Mouse (Mus musculus): ENCODE measurements around the gene Fgf10. TPM values are rescaled to one million over a fixed set of nuclear protein-coding genes. Genes with fewer than 3 reads are reported as not detected.

Gene Fgf10
- total and polyA plus RNA-seq, 3 experiments, result not detected

DNA sequence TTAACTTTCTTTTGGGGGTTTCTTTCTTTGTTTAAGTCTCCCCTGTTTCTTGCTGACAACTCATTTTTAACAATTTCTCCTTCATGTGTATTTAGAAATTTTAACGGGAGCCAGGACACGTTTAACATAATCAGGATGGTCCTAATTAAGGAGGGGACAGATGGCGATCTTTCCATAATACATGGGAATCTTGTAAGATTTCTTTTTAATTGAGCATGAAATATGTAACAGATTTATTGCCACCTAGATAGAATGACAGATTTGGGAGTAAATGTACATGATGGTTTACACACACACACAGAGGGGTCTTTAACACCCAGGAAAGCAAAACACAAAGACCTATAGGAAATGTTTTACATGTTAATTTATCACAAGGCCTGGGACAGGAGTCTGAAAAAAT lies 137.1 kb downstream of the Fgf10 start:
- no peak overlapping the region for H3K4me2 ChIP-seq (ENCODE audit: insufficient read depth, low read depth, poor library complexity, severe bottlenecking)
- TF ChIP-seq CHD2 (IDR thresholded peaks at IDR 0.05; ENCODE audit: low read length) (no peak), UBTF (IDR thresholded peaks at IDR 0.05; ENCODE audit: low read depth, low read length) (no peak), RAD21 (IDR thresholded peaks at IDR 0.05; ENCODE audit: low read depth, low read length) (no peak), USF2 (conservative IDR thresholded peaks at IDR 0.05; ENCODE audit: low read depth, low read length) (no peak), E2F4 (IDR thresholded peaks at IDR 0.05; ENCODE audit: insufficient replicate concordance, low read depth, low read length) (no peak), MAZ (IDR thresholded peaks at IDR 0.05; ENCODE audit: low read depth, low read length) (no peak), POLR2AphosphoS2 (IDR thresholded peaks at IDR 0.05; ENCODE audit: low read depth, low read length) (no peak), NRF1 (IDR thresholded peaks at IDR 0.05; ENCODE audit: low read depth, low read length) (no peak), JUND (conservative IDR thresholded peaks at IDR 0.05; ENCODE audit: low read depth, low read length) (no peak), MXI1 (IDR thresholded peaks at IDR 0.05; ENCODE audit: low read depth, low read length) (no peak), SMC3 (IDR thresholded peaks at IDR 0.05; ENCODE audit: low read depth, low read length) (no peak), MAFK (IDR thresholded peaks at IDR 0.05; ENCODE audit: insufficient replicate concordance, low read length) (no peak), TCF12 (IDR thresholded peaks at IDR 0.05; ENCODE audit: low read depth, low read length) (no peak), CHD1 (IDR thresholded peaks at IDR 0.05; ENCODE audit: low read depth, low read length) (no peak)
- dilution Hi-C loops (cut with MboI; ENCODE audit: extremely low pct_ligation_motif_present, extremely low pct_unique_long_range_greater_than_20kb, low sequenced_read_pairs) (no loop called here), in situ Hi-C loops (cut with MboI; ENCODE audit: low pct_ligation_motif_present, low pct_unique_long_range_greater_than_20kb, low sequenced_read_pairs) (no loop called here)
- H3K4me1 ChIP-seq (ENCODE audit: control insufficient read depth in 1 of 2, insufficient read depth in 2 of 2), result no peaks in the 10 kb centered on the region
- H3K9me3 ChIP-seq (replicated peaks; ENCODE audit: low read length), result no peaks in the 10 kb centered on the region
- no peak for DNase-seq (ENCODE audit: extremely low read depth)
- H3K27ac ChIP-seq (ENCODE audit: insufficient read depth, low read depth), result no peak overlapping the region
- no peak overlapping the region for H3K9ac ChIP-seq (ENCODE audit: insufficient read depth, low read depth)
- no peaks in the 10 kb centered on the region for H3K79me2 ChIP-seq (replicated peaks; ENCODE audit: control insufficient read depth, extremely low read depth, insufficient read depth, poor library complexity, severe bottlenecking)
- no peaks in the 10 kb centered on the region for H3K27me3 ChIP-seq (replicated peaks)
- H3K4me3 ChIP-seq (replicated peaks in 1 of 3; ENCODE audit: low read depth in 2 of 3, low read length in 2 of 3, poor library complexity in 1 of 3), result no peak overlapping the region
- no peaks in the 10 kb centered on the region for H3K36me3 ChIP-seq (replicated peaks in 1 of 2; ENCODE audit: control insufficient read depth in 1 of 2, insufficient read depth in 1 of 2, low read length in 1 of 2)

DNA sequence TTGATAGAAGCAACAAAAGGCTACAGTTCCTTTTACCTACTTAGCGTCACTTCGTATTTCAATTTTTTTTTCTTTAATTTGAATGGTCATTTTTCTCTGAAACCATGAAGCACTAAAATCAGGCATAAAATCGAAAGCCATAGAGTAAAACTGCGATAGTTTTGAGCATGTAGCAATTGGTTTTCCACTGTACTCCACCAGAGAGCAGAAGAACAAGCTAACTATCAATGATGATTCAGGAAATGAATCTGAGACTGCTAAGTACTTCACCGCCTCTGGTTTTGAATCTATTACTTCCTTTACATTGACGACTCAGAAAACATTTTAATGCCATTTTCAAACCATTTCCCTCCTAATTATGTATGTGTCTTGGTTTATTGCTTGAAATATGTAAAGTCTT lies 150.2 kb downstream of the Fgf10 start:
- Histone ChIP-seq H3K4me2 (ENCODE audit: insufficient read depth, low read depth, poor library complexity, severe bottlenecking) (peak overlapping the region; percentile 66), H3K9me3 (replicated peaks; ENCODE audit: low read length) (no peaks in the 10 kb centered on the region), H3K9ac (ENCODE audit: insufficient read depth, low read depth) (no peak overlapping the region), H3K36me3 (replicated peaks in 1 of 2; ENCODE audit: control insufficient read depth in 1 of 2, insufficient read depth in 1 of 2, low read length in 1 of 2) (no peaks in the 10 kb centered on the region), H3K27me3 (replicated peaks) (no peaks in the 10 kb centered on the region), H3K4me1 (ENCODE audit: control insufficient read depth in 1 of 2, insufficient read depth in 2 of 2) (peaks cover 0 to 10% of the 10 kb centered on the region in 2 experiments; a peak in 1 of 4 replicates), H3K4me3 (replicated peaks in 1 of 3; ENCODE audit: low read depth in 2 of 3, low read length in 2 of 3, poor library complexity in 1 of 3) (no peak overlapping the region), H3K79me2 (replicated peaks; ENCODE audit: control insufficient read depth, extremely low read depth, insufficient read depth, poor library complexity, severe bottlenecking) (no peaks in the 10 kb centered on the region), H3K27ac (ENCODE audit: insufficient read depth, low read depth) (no peak overlapping the region)
- TF ChIP-seq JUN (IDR thresholded peaks at IDR 0.05; ENCODE audit: insufficient read depth, low read depth, low read length) (no peak), MAX (IDR thresholded peaks at IDR 0.05; ENCODE audit: low read length) (no peak), IRF4 (IDR thresholded peaks at IDR 0.05; ENCODE audit: low read depth, low read length) (0 out of 2 replicates have a peak, but pooled peaks have one; percentile 13), RAD21 (IDR thresholded peaks at IDR 0.05; ENCODE audit: low read depth, low read length) (peak; percentile 53), CTCF (conservative IDR thresholded peaks at IDR 0.05 in 1 of 2, IDR thresholded peaks at IDR 0.05 in 1 of 2; ENCODE audit: low read depth in 2 of 2, low read length in 2 of 2) (peak in 1 of 2 experiments; percentile 61; a peak in 2 of 4 replicates), SMC3 (IDR thresholded peaks at IDR 0.05; ENCODE audit: low read depth, low read length) (peak; percentile 68), ELF1 (IDR thresholded peaks at IDR 0.05; ENCODE audit: low read depth, low read length) (0 out of 2 replicates have a peak, but pooled peaks have one; percentile 12)
- dilution Hi-C loops (cut with MboI; ENCODE audit: extremely low pct_ligation_motif_present, extremely low pct_unique_long_range_greater_than_20kb, low sequenced_read_pairs) (no loop called here), in situ Hi-C loops (cut with MboI; ENCODE audit: low pct_ligation_motif_present, low pct_unique_long_range_greater_than_20kb, low sequenced_read_pairs) (no loop called here)
- peak; percentile 37 for DNase-seq (ENCODE audit: extremely low read depth)

Data from CH12.LX (cell line).